Mouse (Mus musculus): ENCODE data around the gene Col23a1.

DNA sequence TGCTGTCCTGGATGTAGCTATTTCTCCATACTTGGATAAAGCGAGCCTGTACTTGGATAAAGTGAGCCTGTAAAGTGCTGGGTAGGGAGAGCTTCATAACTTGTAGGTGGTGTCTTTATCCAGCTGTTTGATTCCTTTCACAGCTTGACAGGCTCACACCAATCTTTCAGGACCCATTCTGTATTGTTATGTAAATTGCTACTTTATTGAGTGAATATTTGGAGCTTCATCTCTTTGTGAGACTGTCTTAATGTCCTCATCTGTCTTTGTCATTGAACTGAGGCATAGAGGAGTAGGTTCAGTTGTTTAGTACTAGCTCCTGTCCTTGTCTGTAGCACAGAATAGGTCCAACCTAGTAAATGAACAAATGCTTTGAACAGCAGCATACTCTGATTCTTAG lies 15.3 kb upstream of the Col23a1 start:
- TF ChIP-seq CTCF (IDR thresholded peaks at IDR 0.05; ENCODE audit: extremely low read depth, insufficient read depth, insufficient read length, insufficient replicate concordance) (no peak), POLR2A (IDR thresholded peaks at IDR 0.05; ENCODE audit: low read depth, low read length) (no peak)
